ENCODE assay signal across 8 mouse cellular contexts in the genomic region with DNA sequence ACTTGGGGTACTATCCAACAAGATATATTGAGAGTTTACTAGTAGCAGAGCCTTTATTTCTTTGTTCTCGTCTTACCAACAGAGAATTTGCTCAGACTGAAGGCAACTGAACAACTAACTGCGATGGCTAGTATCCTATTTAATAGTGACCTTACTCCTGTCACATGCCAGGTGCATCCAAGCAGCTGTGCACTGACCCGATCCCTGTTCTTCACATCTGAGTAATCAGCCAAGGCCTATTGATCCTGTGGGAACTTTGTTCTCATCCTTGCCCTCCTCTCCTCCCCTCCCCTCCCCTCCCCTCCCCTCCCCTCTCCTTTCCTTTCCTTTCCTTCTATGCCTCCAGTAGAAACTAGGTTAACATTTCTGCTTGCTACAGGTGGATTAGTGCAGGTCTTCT. TPM values are rescaled to one million over a fixed set of nuclear protein-coding genes. Genes with fewer than 3 reads are reported as not detected.
DNase-seq lines count a peak whose midpoint lies in the region; ATAC-seq and TF ChIP-seq lines count a peak whose summit lies in the region.

No protein-coding gene starts in this region.

- no peak for DNase-seq in forebrain, embryonic 10.5 days (ENCODE audit: extremely low spot score, low spot score)
- no peak for DNase-seq in forebrain, embryonic 11.5 days (ENCODE audit: low spot score)
- DNase-seq in lung, adult 2 months: no peak
- no peak for DNase-seq in limb, embryonic 14.5 days (ENCODE audit: low spot score)
- DNase-seq in adrenal gland, adult 8-10 months: no peak
- no peak for DNase-seq in right cerebral cortex, adult 18-20 months

- no peak for ATAC-seq in forebrain, embryonic 11.5 days (replicated peaks; ENCODE audit: low FRiP score)
- ATAC-seq in lung, embryonic 16.5 days (ENCODE audit: low read depth): no peak
- ATAC-seq in limb, embryonic 14.5 days (ENCODE audit: low FRiP score, low read depth): no peak
- no peak for ATAC-seq in neural tube, embryonic 14.5 days (ENCODE audit: low read depth)

- H3K9me3 ChIP-seq in forebrain, embryonic 10.5 days: 0 out of 2 replicates have a peak, but pooled peaks cover 3% of the 10 kb centered on the region
- no peaks in the 10 kb centered on the region for H3K9me3 ChIP-seq in forebrain, embryonic 11.5 days (ENCODE audit: control insufficient read depth, low read length)
- H3K9me3 ChIP-seq in lung, embryonic 16.5 days (ENCODE audit: control insufficient read depth, low read length): no peaks in the 10 kb centered on the region
- no peaks in the 10 kb centered on the region for H3K9me3 ChIP-seq in limb, embryonic 14.5 days (ENCODE audit: control insufficient read depth, low read length)
- H3K9me3 ChIP-seq in neural tube, embryonic 14.5 days (ENCODE audit: control insufficient read depth, low read length): no peaks in the 10 kb centered on the region

- 83% methylated on average over 3 of the region's 3 CpGs for WGBS in forebrain, embryonic 10.5 days
- WGBS in forebrain, embryonic 11.5 days: 83% methylated on average over 3 of the region's 3 CpGs
- 87% methylated on average over 3 of the region's 3 CpGs for WGBS in lung, embryonic 16.5 days
- WGBS in lung, adult 2 months: 94% methylated on average over 3 of the region's 3 CpGs
- WGBS in limb, embryonic 14.5 days: 94% methylated on average over 3 of the region's 3 CpGs
- 82% methylated on average over 3 of the region's 3 CpGs for whole genome bisulfite sequencing in neural tube, embryonic 14.5 days

- H3K27ac ChIP-seq in forebrain, embryonic 10.5 days: no peak overlapping the region
- no peak overlapping the region for H3K27ac ChIP-seq in forebrain, embryonic 11.5 days (ENCODE audit: low read depth, low read length)
- no peak overlapping the region for H3K27ac ChIP-seq in lung, embryonic 16.5 days (ENCODE audit: low read length)
- H3K27ac ChIP-seq in limb, embryonic 14.5 days (replicated peaks; ENCODE audit: low read depth, low read length): no peak overlapping the region
- no peak overlapping the region for H3K27ac ChIP-seq in neural tube, embryonic 14.5 days (ENCODE audit: low read depth, low read length)

- TF ChIP-seq POLR2A in lung, adult 2 months (IDR thresholded peaks at IDR 0.05; ENCODE audit: borderline replicate concordance, extremely low read depth, low read depth, low read length): no peak
- TF ChIP-seq POLR2A in limb, embryonic 14.5 days (IDR thresholded peaks at IDR 0.05; ENCODE audit: borderline replicate concordance, extremely low read depth, insufficient read depth, insufficient read length): no peak

- TF ChIP-seq CTCF in lung, adult 2 months (IDR thresholded peaks at IDR 0.05; ENCODE audit: insufficient read depth, low read length): no peak

- H3K9ac ChIP-seq in forebrain, embryonic 11.5 days (ENCODE audit: low read length): no peak overlapping the region
- no peak overlapping the region for H3K9ac ChIP-seq in lung, embryonic 16.5 days (ENCODE audit: low read length)
- H3K9ac ChIP-seq in limb, embryonic 14.5 days (ENCODE audit: low read depth, low read length, severe bottlenecking): no peak overlapping the region
- no peak overlapping the region for H3K9ac ChIP-seq in neural tube, embryonic 14.5 days (replicated peaks; ENCODE audit: low read depth, low read length)

- peak overlapping the region; percentile 75; the same call in 1 of the 2 replicates for H3K4me3 ChIP-seq in forebrain, embryonic 10.5 days
- H3K4me3 ChIP-seq in forebrain, embryonic 11.5 days (ENCODE audit: low read depth, low read length): no peak overlapping the region
- peak overlapping the region; percentile 15; the same call in 1 of the 2 replicates for H3K4me3 ChIP-seq in lung, embryonic 16.5 days (ENCODE audit: low read length)
- H3K4me3 ChIP-seq in lung, adult 2 months (replicated peaks; ENCODE audit: extremely low read depth, low read depth, low read length): no peak overlapping the region
- H3K4me3 ChIP-seq in limb, embryonic 14.5 days (replicated peaks; ENCODE audit: low read length): peak overlapping the region; percentile 60; the same call in 1 of the 2 replicates
- H3K4me3 ChIP-seq in neural tube, embryonic 14.5 days (ENCODE audit: low read depth, low read length): peak overlapping the region; percentile 9; the same call in 1 of the 2 replicates

- no peak overlapping the region for H3K4me2 ChIP-seq in forebrain, embryonic 11.5 days (ENCODE audit: low read depth, low read length, severe bottlenecking)
- H3K4me2 ChIP-seq in lung, embryonic 16.5 days (ENCODE audit: low read depth, low read length): peak overlapping the region; percentile 34; the same call in 1 of the 2 replicates
- H3K4me2 ChIP-seq in limb, embryonic 14.5 days (replicated peaks; ENCODE audit: low read depth, low read length, severe bottlenecking): 0 out of 2 replicates have a peak overlapping the region, but pooled peaks have one; percentile 21
- peak overlapping the region; percentile 47; the same call in 1 of the 2 replicates for H3K4me2 ChIP-seq in neural tube, embryonic 14.5 days (ENCODE audit: low read depth, low read length)

- no peaks in the 10 kb centered on the region for H3K27me3 ChIP-seq in forebrain, embryonic 10.5 days (ENCODE audit: poor library complexity, severe bottlenecking)
- H3K27me3 ChIP-seq in forebrain, embryonic 11.5 days (ENCODE audit: control insufficient read depth, insufficient read depth, low read length): no peaks in the 10 kb centered on the region
- no peaks in the 10 kb centered on the region for H3K27me3 ChIP-seq in lung, embryonic 16.5 days (ENCODE audit: control insufficient read depth, insufficient read depth, low read depth, low read length)
- H3K27me3 ChIP-seq in limb, embryonic 14.5 days (ENCODE audit: control insufficient read depth, insufficient read depth, low read length): no peaks in the 10 kb centered on the region
- H3K27me3 ChIP-seq in neural tube, embryonic 14.5 days (ENCODE audit: control insufficient read depth, insufficient read depth, low read length): no peaks in the 10 kb centered on the region

- peaks cover 12% of the 10 kb centered on the region; the same call in 1 of the 2 replicates for H3K4me1 ChIP-seq in forebrain, embryonic 10.5 days
- H3K4me1 ChIP-seq in forebrain, embryonic 11.5 days (replicated peaks; ENCODE audit: control insufficient read depth, insufficient read depth, low read length): peaks cover 2% of the 10 kb centered on the region; the same call in 1 of the 2 replicates
- H3K4me1 ChIP-seq in lung, embryonic 16.5 days (replicated peaks; ENCODE audit: control insufficient read depth, insufficient read depth, low read length): peaks cover 6% of the 10 kb centered on the region; the same call in 1 of the 2 replicates
- no peaks in the 10 kb centered on the region; the same call in 1 of the 2 replicates for H3K4me1 ChIP-seq in lung, adult 2 months (ENCODE audit: control insufficient read depth, insufficient read depth, low read length)
- H3K4me1 ChIP-seq in limb, embryonic 14.5 days (ENCODE audit: control insufficient read depth, insufficient read depth, low read length): peaks cover 3% of the 10 kb centered on the region; the same call in 1 of the 2 replicates
- peaks cover 4% of the 10 kb centered on the region for H3K4me1 ChIP-seq in neural tube, embryonic 14.5 days (ENCODE audit: control insufficient read depth, insufficient read depth, low read length)

- H3K36me3 ChIP-seq in forebrain, embryonic 10.5 days (replicated peaks): peaks cover 31% of the 10 kb centered on the region
- H3K36me3 ChIP-seq in forebrain, embryonic 11.5 days (ENCODE audit: control insufficient read depth, insufficient read depth, low read length): no peaks in the 10 kb centered on the region; the same call in 1 of the 2 replicates
- H3K36me3 ChIP-seq in lung, embryonic 16.5 days (ENCODE audit: control insufficient read depth, insufficient read depth, low read length): peaks cover 8% of the 10 kb centered on the region
- peaks cover 8% of the 10 kb centered on the region for H3K36me3 ChIP-seq in limb, embryonic 14.5 days (ENCODE audit: control insufficient read depth, insufficient read depth, low read length)
- H3K36me3 ChIP-seq in neural tube, embryonic 14.5 days (ENCODE audit: control insufficient read depth, insufficient read depth, low read length): peaks cover 8% of the 10 kb centered on the region; the same call in 1 of the 2 replicates

RNA-seq across cellular contexts. Expression of gene Alkbh8, which starts 1.7 kb away (rescaled TPM):
- polyA plus RNA-seq in forebrain, embryonic 10.5 days (2016; fragmentation: Nextera tagmentation; extraction: Ambion mirVana): 32.6 and 35.3 TPM in 2 replicates
- polyA plus RNA-seq in forebrain, embryonic 11.5 days (2014; fragmentation: Nextera tagmentation; extraction: Ambion mirVana): 34.8 and 36.4 TPM in 2 replicates
- polyA plus RNA-seq in lung, embryonic 16.5 days (2015; fragmentation: Nextera tagmentation; extraction: Ambion mirVana): 23.1 and 23.7 TPM in 2 replicates
- 1.2 and 1.7 TPM in 2 replicates for polyA plus RNA-seq in lung, adult 2 months (2012; rRNA removed)
- polyA plus RNA-seq in limb, embryonic 14.5 days (2012; rRNA removed): 7.6 and 8.3 TPM in 2 replicates
- polyA plus RNA-seq in limb, embryonic 14.5 days (2014; fragmentation: Nextera tagmentation; extraction: Ambion mirVana): 20.8 and 26.8 TPM in 2 replicates
- 67.3 and 71.3 TPM in 2 replicates for polyA plus RNA-seq in neural tube, embryonic 14.5 days (2014; fragmentation: Nextera tagmentation; extraction: Ambion mirVana)
- 10 to 100 TPM; 23.2 to 27.7 (median 24.4) TPM for total RNA-seq in adrenal gland, adult 8-10 months (2022)

Comparison
In these comparisons a context has a peak if more than half of its experiments do, and no peak if none do; other contexts are left out.
1. H3K4me3 ChIP-seq: peak in forebrain, embryonic 10.5 days (single experiment), lung, embryonic 16.5 days (single experiment), limb, embryonic 14.5 days (single experiment) and neural tube, embryonic 14.5 days (single experiment); none in forebrain, embryonic 11.5 days (single experiment) and lung, adult 2 months (single experiment).